Mouse (Mus musculus): Measurements from ENCODE around the gene Slco2b1.

DNA sequence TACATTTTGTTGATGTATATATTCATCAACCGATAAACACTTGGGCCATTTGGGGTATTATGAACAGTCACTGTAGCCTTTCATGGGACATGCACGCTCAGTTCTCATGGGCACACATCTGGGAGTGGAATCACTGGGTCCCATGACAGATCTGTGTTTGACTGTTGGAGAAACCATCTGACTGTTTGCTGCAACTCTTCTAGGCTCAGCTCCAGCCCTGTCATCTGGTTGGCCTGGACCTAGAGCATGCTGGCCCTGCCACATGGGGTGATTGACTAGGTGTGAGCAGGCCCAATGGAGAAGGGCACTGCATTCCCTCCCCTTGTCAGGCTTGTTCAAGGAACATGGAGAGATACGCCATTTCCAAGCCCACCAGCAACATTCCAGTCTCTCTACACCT lies 17.2 kb downstream of the Slco2b1 start:
- no peak for TF ChIP-seq CTCF (IDR thresholded peaks at IDR 0.05; ENCODE audit: low read depth)
- no peak for TF ChIP-seq EP300 (IDR thresholded peaks at IDR 0.05; ENCODE audit: low read depth)
